Mouse (Mus musculus): ENCODE data around the gene Rin2. TPM values are rescaled to one million over a fixed set of nuclear protein-coding genes. Genes with fewer than 3 reads are reported as not detected.

The Rin2 gene
- polyA plus RNA-seq, 1 experiment from 2014 or later = 26.7 TPM

DNA sequence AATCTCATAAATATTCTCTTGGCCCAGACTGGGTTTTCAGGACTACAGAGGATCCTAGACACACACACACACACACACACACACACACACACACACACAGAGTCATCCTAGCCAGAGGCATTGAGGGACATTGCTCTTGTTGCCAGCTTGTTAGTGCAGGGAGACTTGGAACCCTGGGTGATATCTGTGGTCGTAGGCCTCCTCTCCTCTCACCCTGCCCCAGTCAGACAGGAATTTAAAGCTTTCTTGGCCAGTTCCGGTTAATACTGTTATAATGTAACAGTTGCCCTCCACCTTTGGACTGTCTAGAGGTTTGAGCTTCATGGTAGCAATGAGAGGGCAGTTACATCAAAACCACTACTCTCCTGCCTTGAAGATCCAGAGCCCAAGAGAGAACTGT, 152.9 kb downstream of the Rin2 start:
- Histone ChIP-seq H3K4me2 (no peak overlapping the region), H3K4me1 (ENCODE audit: insufficient read depth) (peaks cover 6% of the 10 kb centered on the region; the same call in 1 of the 2 replicates), H3K9ac (no peak overlapping the region), H3K27ac (ENCODE audit: low read depth) (no peak overlapping the region), H3K36me3 (ENCODE audit: insufficient read depth) (no peaks in the 10 kb centered on the region), H3K9me3 (ENCODE audit: low read depth, low read length) (no peaks in the 10 kb centered on the region), H3K4me3 (ENCODE audit: low read depth, low read length) (no peak overlapping the region), H3K27me3 (ENCODE audit: insufficient read depth, low read length) (no peaks in the 10 kb centered on the region)
- WGBS = 77% methylated on average over 2 of the region's 2 CpGs
- DNase-seq (no peak), ATAC-seq (ENCODE audit: insufficient read depth) (no peak)
- no peak for TF ChIP-seq CTCF (IDR thresholded peaks at IDR 0.05; ENCODE audit: low read depth)

DNA sequence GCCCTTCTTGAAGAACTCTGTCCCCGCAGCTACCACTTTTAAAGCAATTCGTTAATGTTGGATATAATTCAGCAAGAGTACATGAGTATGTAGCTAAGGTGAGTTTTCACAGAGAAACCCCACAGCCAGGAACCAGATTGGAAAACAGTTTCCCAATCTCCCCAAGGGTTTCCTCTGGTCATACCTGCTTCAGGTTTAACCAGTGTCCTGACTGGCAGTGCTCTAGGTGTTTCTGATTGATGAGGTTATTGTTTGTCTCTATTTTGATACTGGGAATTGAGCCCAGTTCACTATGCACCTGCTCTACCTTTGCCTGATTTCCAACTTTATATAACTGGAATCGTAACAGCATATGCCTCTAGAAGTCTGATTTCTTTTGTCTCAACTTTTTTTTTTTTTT, 153.6 kb downstream of the Rin2 start:
- WGBS = 85% methylated on average over 3 of the region's 3 CpGs
- Histone ChIP-seq H3K27ac (ENCODE audit: low read depth) (no peak overlapping the region), H3K9me3 (ENCODE audit: low read depth, low read length) (no peaks in the 10 kb centered on the region), H3K4me1 (ENCODE audit: insufficient read depth) (peaks cover 6% of the 10 kb centered on the region; the same call in 1 of the 2 replicates), H3K4me2 (no peak overlapping the region), H3K36me3 (ENCODE audit: insufficient read depth) (no peaks in the 10 kb centered on the region), H3K4me3 (ENCODE audit: low read depth, low read length) (no peak overlapping the region), H3K27me3 (ENCODE audit: insufficient read depth, low read length) (no peaks in the 10 kb centered on the region), H3K9ac (no peak overlapping the region)
- TF ChIP-seq CTCF (IDR thresholded peaks at IDR 0.05; ENCODE audit: low read depth) = no peak
- ATAC-seq (ENCODE audit: insufficient read depth) (no peak), DNase-seq (no peak)

DNA sequence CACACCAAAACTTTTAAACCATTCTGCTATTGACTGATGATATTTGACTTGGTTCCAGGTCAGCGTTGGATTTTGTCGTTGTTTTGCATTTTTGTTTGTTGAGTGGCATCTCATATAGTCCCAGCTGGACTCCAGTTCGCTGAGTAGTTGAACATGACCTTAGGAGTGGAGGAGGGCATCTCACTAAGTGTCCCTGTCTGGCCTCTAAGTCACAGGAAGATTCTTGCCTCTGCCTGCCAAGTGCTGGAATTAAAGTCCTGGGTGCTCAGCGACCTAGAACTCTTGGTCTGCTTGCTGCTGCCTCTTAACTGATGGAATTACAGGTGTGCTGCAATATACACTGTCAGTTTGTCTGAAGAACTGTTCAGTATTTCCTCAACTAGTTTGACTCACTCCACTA, 154.2 kb downstream of the Rin2 start:
- no peak overlapping the region for H3K4me2 ChIP-seq
- TF ChIP-seq CTCF (IDR thresholded peaks at IDR 0.05; ENCODE audit: low read depth) = no peak
- DNase-seq = no peak
- H3K9me3 ChIP-seq (ENCODE audit: low read depth, low read length) = no peaks in the 10 kb centered on the region
- 77% methylated on average over 4 of the region's 4 CpGs for WGBS
- H3K9ac ChIP-seq = no peak overlapping the region
- ATAC-seq (ENCODE audit: insufficient read depth) = no peak
- no peak overlapping the region for H3K4me3 ChIP-seq (ENCODE audit: low read depth, low read length)
- H3K4me1 ChIP-seq (ENCODE audit: insufficient read depth) = peaks cover 6% of the 10 kb centered on the region; the same call in 1 of the 2 replicates
- H3K27ac ChIP-seq (ENCODE audit: low read depth) = no peak overlapping the region
- no peaks in the 10 kb centered on the region for H3K27me3 ChIP-seq (ENCODE audit: insufficient read depth, low read length)
- no peaks in the 10 kb centered on the region for H3K36me3 ChIP-seq (ENCODE audit: insufficient read depth)

DNA sequence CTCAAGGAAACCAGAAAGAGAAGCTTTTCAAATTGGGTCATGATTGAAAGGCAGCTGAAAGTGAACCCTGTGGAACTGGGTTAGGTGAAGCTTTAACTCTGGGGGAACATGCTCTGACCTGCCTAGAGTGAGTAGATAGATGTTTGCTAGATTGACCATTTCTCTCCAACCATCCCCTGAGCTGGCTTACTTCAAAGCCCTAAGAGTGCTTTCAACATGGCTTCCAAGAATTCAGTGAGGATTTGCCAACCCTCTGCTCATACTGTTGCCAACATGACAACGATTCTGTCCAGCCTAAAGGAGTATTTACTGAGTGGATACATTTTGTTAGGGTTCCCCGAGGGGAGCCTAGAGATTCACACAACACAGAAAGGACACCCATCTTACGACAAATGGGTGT, 155.4 kb downstream of the Rin2 start:
- H3K36me3 ChIP-seq (ENCODE audit: insufficient read depth) = 0 out of 2 replicates have a peak, but pooled peaks cover 3% of the 10 kb centered on the region
- H3K4me3 ChIP-seq (ENCODE audit: low read depth, low read length) = no peak overlapping the region
- DNase-seq (no peak), ATAC-seq (ENCODE audit: insufficient read depth) (no peak)
- no peaks in the 10 kb centered on the region for H3K27me3 ChIP-seq (ENCODE audit: insufficient read depth, low read length)
- no peak for TF ChIP-seq CTCF (IDR thresholded peaks at IDR 0.05; ENCODE audit: low read depth)
- H3K9ac ChIP-seq = no peak overlapping the region
- H3K9me3 ChIP-seq (ENCODE audit: low read depth, low read length) = no peaks in the 10 kb centered on the region
- no peak overlapping the region for H3K27ac ChIP-seq (ENCODE audit: low read depth)
- 69% methylated on average over 3 of the region's 3 CpGs for WGBS
- peaks cover 6% of the 10 kb centered on the region; the same call in 1 of the 2 replicates for H3K4me1 ChIP-seq (ENCODE audit: insufficient read depth)
- H3K4me2 ChIP-seq = no peak overlapping the region

DNA sequence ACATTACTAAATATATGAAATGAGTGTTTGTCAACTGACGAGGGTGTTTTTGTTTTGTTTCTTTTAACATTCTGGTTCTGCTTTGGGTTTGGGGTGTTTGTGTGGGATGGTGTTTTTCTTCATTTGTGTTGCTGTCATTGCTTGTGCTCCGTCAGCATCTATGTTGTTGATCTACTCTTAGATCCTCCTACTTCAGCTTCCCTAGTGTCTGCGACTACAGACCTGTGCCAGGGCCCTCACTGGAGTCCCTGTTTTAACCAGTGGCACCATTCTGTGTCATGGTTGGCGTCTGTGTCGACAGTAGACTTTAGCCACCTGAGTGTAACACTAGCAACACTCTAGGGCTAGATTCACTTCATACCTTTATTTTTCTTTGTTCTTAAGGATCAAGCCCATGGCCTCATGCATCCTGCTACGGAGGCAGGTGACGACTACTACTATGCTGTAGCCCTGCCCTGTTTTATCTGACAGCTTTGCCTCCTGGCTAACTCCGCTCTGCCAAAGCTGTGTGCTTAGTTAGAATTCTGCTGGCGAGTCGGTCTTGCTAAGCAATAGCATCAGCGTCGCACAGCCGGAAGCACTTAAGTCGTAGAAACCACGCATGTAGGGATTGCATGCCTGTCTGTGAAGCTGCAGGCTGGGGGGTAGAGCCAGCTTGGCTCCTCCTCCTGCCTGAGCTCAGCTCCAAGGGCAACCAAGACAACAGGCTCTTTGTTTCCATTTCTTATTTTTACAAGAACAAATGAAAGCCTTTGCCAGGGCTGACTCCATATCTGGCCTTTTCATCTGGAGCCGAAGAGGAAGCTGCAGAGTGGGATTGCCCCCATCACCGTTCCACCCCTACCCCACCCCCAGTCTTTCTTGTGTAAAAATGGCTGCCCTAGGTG, 157.2 kb downstream of the Rin2 start:
- ATAC-seq (ENCODE audit: insufficient read depth) (peak; percentile 89), DNase-seq (peak; percentile 77)
- no peaks in the 10 kb centered on the region for H3K9me3 ChIP-seq (ENCODE audit: low read depth, low read length)
- TF ChIP-seq CTCF (IDR thresholded peaks at IDR 0.05; ENCODE audit: low read depth) = no peak
- no peak overlapping the region for H3K9ac ChIP-seq
- WGBS = 44% methylated on average over 17 of the region's 17 CpGs
- 0 out of 2 replicates have a peak, but pooled peaks cover 3% of the 10 kb centered on the region for H3K36me3 ChIP-seq (ENCODE audit: insufficient read depth)
- H3K4me2 ChIP-seq = peak overlapping the region; percentile 46
- H3K27ac ChIP-seq (ENCODE audit: low read depth) = peak overlapping the region; percentile 83
- H3K27me3 ChIP-seq (ENCODE audit: insufficient read depth, low read length) = no peaks in the 10 kb centered on the region
- peaks cover 6% of the 10 kb centered on the region; the same call in 1 of the 2 replicates for H3K4me1 ChIP-seq (ENCODE audit: insufficient read depth)
- H3K4me3 ChIP-seq (ENCODE audit: low read depth, low read length) = no peak overlapping the region; the same call in 1 of the 2 replicates

- peak; percentile 7; the same call in 1 of the 2 replicates for TF ChIP-seq CTCF (IDR thresholded peaks at IDR 0.05; ENCODE audit: low read depth)
- Histone ChIP-seq H3K4me3 (ENCODE audit: low read depth, low read length) (no peak overlapping the region), H3K4me1 (ENCODE audit: insufficient read depth) (peaks cover 6% of the 10 kb centered on the region; the same call in 1 of the 2 replicates), H3K36me3 (ENCODE audit: insufficient read depth) (0 out of 2 replicates have a peak, but pooled peaks cover 3% of the 10 kb centered on the region), H3K27ac (ENCODE audit: low read depth) (peak overlapping the region; percentile 83), H3K9me3 (ENCODE audit: low read depth, low read length) (no peaks in the 10 kb centered on the region), H3K9ac (no peak overlapping the region), H3K27me3 (ENCODE audit: insufficient read depth, low read length) (no peaks in the 10 kb centered on the region), H3K4me2 (peak overlapping the region; percentile 46)
- WGBS = 59% methylated on average over 5 of the region's 5 CpGs
- DNase-seq (no peak), ATAC-seq (ENCODE audit: insufficient read depth) (no peak)
Measured at GRCm38 (mm10) chr2:145832836-145833221, 157.8 kb downstream of the Rin2 start.

- no peaks in the 10 kb centered on the region for H3K27me3 ChIP-seq (ENCODE audit: insufficient read depth, low read length)
- H3K4me3 ChIP-seq (ENCODE audit: low read depth, low read length) = no peak overlapping the region
- H3K27ac ChIP-seq (ENCODE audit: low read depth) = peak overlapping the region; percentile 83; the same call in 1 of the 2 replicates
- no peak overlapping the region for H3K9ac ChIP-seq
- no peak for TF ChIP-seq CTCF (IDR thresholded peaks at IDR 0.05; ENCODE audit: low read depth)
- H3K4me2 ChIP-seq = no peak overlapping the region
- H3K4me1 ChIP-seq (ENCODE audit: insufficient read depth) = peaks cover 6% of the 10 kb centered on the region; the same call in 1 of the 2 replicates
- ATAC-seq (ENCODE audit: insufficient read depth) (no peak), DNase-seq (no peak)
- 0 out of 2 replicates have a peak, but pooled peaks cover 3% of the 10 kb centered on the region for H3K36me3 ChIP-seq (ENCODE audit: insufficient read depth)
- H3K9me3 ChIP-seq (ENCODE audit: low read depth, low read length) = no peaks in the 10 kb centered on the region
- 79% methylated on average over 3 of the region's 3 CpGs for WGBS
Measured at GRCm38 (mm10) chr2:145833341-145833740, 158.3 kb downstream of the Rin2 start.
